Mouse (Mus musculus): Measurements from ENCODE around the gene Rrnad1. TPM values are rescaled to one million over a fixed set of nuclear protein-coding genes. Genes with fewer than 3 reads are reported as not detected.
"Not testable (repeated sequence)": the region's sequence is repeated elsewhere in the genome, so short reads cannot be mapped to it uniquely, and the experiment has no call there.

Gene Rrnad1
- polyA plus RNA-seq, 1 experiment from 2014 or later, result 19.6 TPM

DNA sequence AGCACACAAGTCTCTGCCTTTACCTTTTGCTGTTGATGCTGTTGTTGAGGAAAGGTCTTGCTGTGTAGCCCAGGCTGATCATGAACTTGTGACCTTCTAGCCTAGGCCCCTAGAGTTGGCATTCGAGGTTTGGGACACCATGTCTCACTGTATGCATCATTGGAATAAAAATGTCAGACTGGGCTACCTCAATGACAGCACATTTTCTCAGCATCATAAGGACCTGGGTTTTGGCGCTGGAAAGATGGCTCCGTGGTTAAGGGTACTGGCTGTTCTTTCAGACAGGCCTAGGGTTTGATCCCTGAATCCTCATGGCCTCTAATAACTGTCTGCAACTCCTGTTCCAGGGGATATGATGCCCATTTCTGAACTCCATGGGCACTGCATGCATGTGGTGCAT lies 30.7 kb downstream of the Rrnad1 start:
- no peak overlapping the region for H3K9ac ChIP-seq
- no peak for DNase-seq
- WGBS, result 71% methylated on average over 3 of the region's 3 CpGs
- no peak overlapping the region for H3K27ac ChIP-seq (ENCODE audit: low read depth)
- H3K27me3 ChIP-seq (ENCODE audit: insufficient read depth, low read length), result no peaks in the 10 kb centered on the region
- H3K4me1 ChIP-seq (ENCODE audit: insufficient read depth), result no peaks in the 10 kb centered on the region
- no peaks in the 10 kb centered on the region for H3K9me3 ChIP-seq (ENCODE audit: low read depth, low read length)
- no peak overlapping the region for H3K4me2 ChIP-seq
- no peak for TF ChIP-seq CTCF (IDR thresholded peaks at IDR 0.05; ENCODE audit: low read depth)
- no peak for ATAC-seq (ENCODE audit: insufficient read depth)
- no peak overlapping the region for H3K4me3 ChIP-seq (ENCODE audit: low read depth, low read length)
- no peaks in the 10 kb centered on the region for H3K36me3 ChIP-seq (ENCODE audit: insufficient read depth)

DNA sequence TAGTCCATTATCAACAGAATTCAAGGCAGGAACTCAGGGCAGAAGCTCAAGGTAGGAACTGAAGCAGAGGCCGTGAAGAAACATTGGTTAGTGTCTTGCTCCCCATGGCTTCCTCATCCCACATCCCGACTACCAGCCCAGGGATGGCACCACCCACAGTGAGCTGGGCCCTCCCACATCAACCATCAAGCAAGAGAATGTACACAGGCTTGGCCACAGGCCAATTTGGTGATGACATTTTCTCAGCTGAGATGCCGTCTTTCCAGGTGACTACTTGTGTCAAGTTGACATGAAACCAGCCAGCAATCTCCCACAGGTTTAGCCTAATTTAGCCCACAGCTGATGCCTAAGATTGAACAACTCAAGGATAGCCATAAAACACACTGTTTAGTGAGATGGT lies 31.3 kb downstream of the Rrnad1 start:
- DNase-seq (no peak), ATAC-seq (ENCODE audit: insufficient read depth) (no peak)
- Histone ChIP-seq H3K36me3 (ENCODE audit: insufficient read depth) (no peaks in the 10 kb centered on the region), H3K27ac (ENCODE audit: low read depth) (no peak overlapping the region), H3K9me3 (ENCODE audit: low read depth, low read length) (no peaks in the 10 kb centered on the region), H3K4me1 (ENCODE audit: insufficient read depth) (no peaks in the 10 kb centered on the region), H3K27me3 (ENCODE audit: insufficient read depth, low read length) (no peaks in the 10 kb centered on the region), H3K4me2 (no peak overlapping the region), H3K9ac (no peak overlapping the region), H3K4me3 (ENCODE audit: low read depth, low read length) (no peak overlapping the region)
- WGBS, result 63% methylated on average over 3 of the region's 3 CpGs
- TF ChIP-seq CTCF (IDR thresholded peaks at IDR 0.05; ENCODE audit: low read depth), result no peak

DNA sequence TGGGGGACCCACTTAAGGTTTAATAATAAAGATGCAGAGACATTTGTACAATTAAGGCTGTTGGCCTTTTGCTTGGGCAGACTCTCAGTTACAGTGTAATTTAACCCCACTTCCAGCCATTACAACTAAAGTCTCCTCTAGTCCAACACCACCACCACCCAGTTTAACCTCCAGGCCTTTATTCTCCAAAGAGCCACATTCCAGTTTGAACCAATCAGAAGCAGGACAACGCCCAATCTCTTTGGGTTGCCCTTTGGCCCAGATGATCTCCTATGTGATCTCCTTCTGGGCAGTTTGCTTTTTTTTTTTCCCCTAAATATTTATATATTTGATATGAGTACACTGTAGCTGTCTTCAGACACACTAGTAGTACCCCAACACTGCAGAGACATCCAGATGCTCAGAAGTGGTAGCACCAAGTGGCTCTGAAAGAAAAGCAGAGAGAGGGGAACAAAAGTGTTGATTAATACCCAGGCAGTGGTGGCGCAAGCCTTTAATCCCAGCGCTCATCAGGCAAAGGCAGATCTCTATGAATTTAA lies 37.1 kb downstream of the Rrnad1 start:
- Histone ChIP-seq H3K9me3 (ENCODE audit: low read depth, low read length) (no peaks in the 10 kb centered on the region), H3K4me2 (no peak overlapping the region), H3K27ac (ENCODE audit: low read depth) (no peak overlapping the region), H3K27me3 (ENCODE audit: insufficient read depth, low read length) (no peaks in the 10 kb centered on the region), H3K36me3 (ENCODE audit: insufficient read depth) (no peaks in the 10 kb centered on the region), H3K9ac (no peak overlapping the region), H3K4me3 (ENCODE audit: low read depth, low read length) (no peak overlapping the region), H3K4me1 (ENCODE audit: insufficient read depth) (no peaks in the 10 kb centered on the region)
- TF ChIP-seq CTCF (IDR thresholded peaks at IDR 0.05; ENCODE audit: low read depth), result no peak
- DNase-seq (no peak), ATAC-seq (ENCODE audit: insufficient read depth) (no peak)
- WGBS, result 68% methylated on average over 3 of the region's 3 CpGs

DNA sequence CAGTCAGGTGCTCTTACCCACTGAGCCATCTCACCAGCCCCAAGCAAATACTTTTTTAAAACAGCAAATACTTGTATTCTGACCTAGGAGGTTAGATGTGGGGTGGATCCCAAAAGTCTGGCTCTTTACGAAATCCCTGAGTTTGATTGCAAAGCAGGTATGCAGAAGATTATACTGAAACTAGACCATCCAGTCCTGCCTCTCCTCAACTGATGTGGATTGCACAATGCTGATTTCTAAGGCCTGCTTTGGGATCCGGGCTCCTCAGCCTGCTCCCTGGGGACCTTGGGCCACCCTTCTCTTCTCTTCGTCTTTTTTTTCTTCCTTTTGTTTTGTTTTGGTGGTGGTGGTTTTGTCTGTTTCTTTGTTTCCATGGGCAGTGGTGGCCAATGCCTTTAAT lies 39.0 kb downstream of the Rrnad1 start:
- H3K9me3 ChIP-seq (ENCODE audit: low read depth, low read length), result no peaks in the 10 kb centered on the region
- no peak overlapping the region for H3K4me2 ChIP-seq
- no peak for TF ChIP-seq CTCF (IDR thresholded peaks at IDR 0.05; ENCODE audit: low read depth)
- ATAC-seq (ENCODE audit: insufficient read depth) (no peak), DNase-seq (no peak)
- H3K36me3 ChIP-seq (ENCODE audit: insufficient read depth), result no peaks in the 10 kb centered on the region
- no peaks in the 10 kb centered on the region for H3K27me3 ChIP-seq (ENCODE audit: insufficient read depth, low read length)
- WGBS, result 62% methylated on average over 3 of the region's 3 CpGs
- H3K4me1 ChIP-seq (ENCODE audit: insufficient read depth), result no peaks in the 10 kb centered on the region
- H3K4me3 ChIP-seq (ENCODE audit: low read depth, low read length), result no peak overlapping the region
- no peak overlapping the region for H3K9ac ChIP-seq
- no peak overlapping the region for H3K27ac ChIP-seq (ENCODE audit: low read depth)

DNA sequence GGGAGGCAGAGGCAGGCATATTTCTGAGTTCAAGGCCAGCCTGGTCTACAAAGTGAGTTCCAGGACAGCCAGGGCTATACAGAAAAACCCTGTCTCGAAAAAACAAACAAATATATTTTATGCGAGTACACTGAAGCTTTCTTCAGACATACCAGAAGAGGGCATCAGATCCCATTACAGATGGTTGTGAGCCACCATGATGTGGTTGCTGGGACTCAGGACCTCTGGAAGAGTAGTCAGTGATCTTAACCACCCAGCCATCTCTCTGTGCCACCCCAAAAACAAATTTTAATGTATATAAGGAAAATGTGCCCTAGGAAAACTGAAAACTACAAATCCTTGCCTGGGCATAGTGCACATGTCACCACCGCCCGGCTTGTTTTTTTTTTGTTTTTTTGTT lies 43.1 kb downstream of the Rrnad1 start:
- H3K4me3 ChIP-seq (ENCODE audit: low read depth, low read length); H3K4me2 ChIP-seq; H3K27me3 ChIP-seq (ENCODE audit: insufficient read depth, low read length); H3K27ac ChIP-seq (ENCODE audit: low read depth); H3K9ac ChIP-seq; H3K9me3 ChIP-seq (ENCODE audit: low read depth, low read length); H3K4me1 ChIP-seq (ENCODE audit: insufficient read depth); H3K36me3 ChIP-seq (ENCODE audit: insufficient read depth); ATAC-seq (ENCODE audit: insufficient read depth); DNase-seq: not testable (repeated sequence)
- 0 out of 2 replicates have a peak, but pooled peaks have one; percentile 6 for TF ChIP-seq CTCF (IDR thresholded peaks at IDR 0.05; ENCODE audit: low read depth)
- WGBS, result 79% methylated on average over 4 of the region's 4 CpGs

DNA sequence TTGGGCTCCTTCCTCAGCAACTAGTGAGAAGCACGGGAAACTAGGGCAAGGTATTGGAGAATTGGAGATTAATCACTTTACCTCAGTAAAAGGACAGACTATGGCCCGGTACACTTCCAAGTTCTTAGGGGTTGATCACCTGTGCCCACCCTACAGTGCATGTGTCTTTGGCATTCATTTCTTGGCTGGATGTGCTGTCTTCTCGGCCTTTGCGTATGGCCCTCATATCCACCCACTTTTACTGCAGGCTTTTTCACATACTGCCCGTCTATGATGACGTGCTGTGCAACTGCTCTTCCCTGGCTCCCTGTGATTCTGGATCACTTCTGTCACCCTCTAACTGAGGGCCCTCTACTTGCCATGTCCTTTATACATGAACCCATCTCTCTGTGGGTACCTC lies 44.1 kb downstream of the Rrnad1 start:
- 84% methylated on average over 6 of the region's 6 CpGs for WGBS
- H3K4me1 ChIP-seq (ENCODE audit: insufficient read depth), result peaks cover 6% of the 10 kb centered on the region
- H3K4me2 ChIP-seq, result peak overlapping the region; percentile 58
- H3K36me3 ChIP-seq (ENCODE audit: insufficient read depth), result peaks cover 6% of the 10 kb centered on the region; the same call in 1 of the 2 replicates
- TF ChIP-seq CTCF (IDR thresholded peaks at IDR 0.05; ENCODE audit: low read depth), result no peak
- no peaks in the 10 kb centered on the region for H3K27me3 ChIP-seq (ENCODE audit: insufficient read depth, low read length)
- no peak overlapping the region for H3K9ac ChIP-seq
- DNase-seq, result peak; percentile 8
- H3K4me3 ChIP-seq (ENCODE audit: low read depth, low read length), result peak overlapping the region; percentile 89
- H3K27ac ChIP-seq (ENCODE audit: low read depth), result no peak overlapping the region
- no peak for ATAC-seq (ENCODE audit: insufficient read depth)
- no peaks in the 10 kb centered on the region for H3K9me3 ChIP-seq (ENCODE audit: low read depth, low read length)

DNA sequence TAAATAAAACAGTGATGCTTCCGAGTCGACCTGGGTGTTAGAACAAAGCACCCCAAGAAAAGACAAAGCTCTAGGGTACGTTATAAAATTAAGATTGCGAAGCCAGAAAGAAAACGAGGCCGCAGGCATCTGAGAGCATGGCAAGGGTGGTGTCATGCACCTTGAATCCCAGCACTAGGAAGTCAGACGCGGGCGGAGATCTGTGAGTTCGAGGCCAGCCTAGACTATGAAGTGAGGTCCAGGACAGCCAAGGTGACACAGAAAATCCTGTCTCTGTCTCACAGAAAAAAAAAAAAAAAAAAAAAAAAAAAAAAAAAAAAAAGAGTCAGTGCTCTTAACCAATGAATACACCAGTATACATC lies 44.5 kb downstream of the Rrnad1 start:
- H3K9me3 ChIP-seq (ENCODE audit: low read depth, low read length), result no peaks in the 10 kb centered on the region
- WGBS, result 7% methylated on average over 10 of the region's 10 CpGs
- H3K9ac ChIP-seq, result peak overlapping the region; percentile 38
- H3K4me3 ChIP-seq (ENCODE audit: low read depth, low read length), result peak overlapping the region; percentile 89
- ATAC-seq (ENCODE audit: insufficient read depth) (peak; percentile 15; the same call in 1 of the 2 replicates), DNase-seq (no peak)
- peaks cover 6% of the 10 kb centered on the region for H3K4me1 ChIP-seq (ENCODE audit: insufficient read depth)
- no peaks in the 10 kb centered on the region for H3K27me3 ChIP-seq (ENCODE audit: insufficient read depth, low read length)
- peak overlapping the region; percentile 58 for H3K4me2 ChIP-seq
- 0 out of 2 replicates have a peak overlapping the region, but pooled peaks have one; percentile 19 for H3K27ac ChIP-seq (ENCODE audit: low read depth)
- peaks cover 6% of the 10 kb centered on the region; the same call in 1 of the 2 replicates for H3K36me3 ChIP-seq (ENCODE audit: insufficient read depth)
- TF ChIP-seq CTCF (IDR thresholded peaks at IDR 0.05; ENCODE audit: low read depth), result no peak

Data from lung, embryonic 14.5 days (tissue).